Mouse (Mus musculus): ENCODE measurements around the gene Xpc.

Gene Xpc

DNA sequence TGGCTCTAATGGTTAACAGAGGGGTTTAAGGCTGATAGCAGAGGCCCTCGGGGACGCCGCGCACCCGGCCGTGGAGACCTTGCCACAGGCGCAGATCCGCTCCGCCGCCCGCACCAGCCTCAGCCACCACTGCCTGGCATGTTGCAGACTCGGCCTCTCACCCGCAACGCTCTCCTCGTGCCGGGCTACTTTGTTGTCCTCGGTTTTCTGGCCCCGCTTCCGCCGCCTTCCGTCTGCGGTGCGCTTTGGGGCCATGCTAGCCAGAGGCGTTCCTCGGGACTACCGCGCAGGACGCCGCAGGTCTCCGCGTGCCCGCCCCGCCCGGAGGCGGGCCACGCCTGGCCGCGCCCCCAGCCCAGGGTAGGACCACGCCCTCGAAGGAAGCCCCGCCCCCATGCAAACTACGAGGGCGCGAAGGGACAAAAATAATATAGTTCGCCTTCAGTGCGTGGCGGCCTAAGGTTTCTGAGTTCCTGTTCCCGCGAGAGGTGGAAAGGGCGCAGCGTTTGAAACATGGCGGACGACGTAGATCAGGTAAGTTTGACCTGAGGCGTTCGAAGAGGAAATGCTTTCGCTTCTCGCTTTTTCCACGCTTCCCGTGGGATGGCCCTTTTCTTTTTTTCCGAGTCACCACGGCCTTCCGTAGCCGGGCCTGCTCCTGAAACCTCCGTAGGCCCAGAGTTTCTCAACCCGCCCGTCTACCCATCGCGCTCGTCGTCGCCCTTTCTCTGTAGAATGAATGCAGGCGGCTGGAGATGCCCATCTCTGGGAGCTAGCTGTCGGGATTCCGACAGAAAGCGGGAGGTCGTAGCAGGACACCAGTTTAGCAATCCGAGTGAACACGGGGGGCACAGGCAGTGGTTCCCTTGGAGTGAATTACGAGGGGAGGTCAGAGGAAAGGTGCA lies at the start of gene Xpc, which contains the start of gene Lsm3:
TSS of gene Xpc (minus strand) at position 344 of the 905 bp plus-strand sequence.
TSS of gene Lsm3 (plus strand) at position 384 of the 905 bp plus-strand sequence.
- DNase-seq, result peak; percentile 96

DNA sequence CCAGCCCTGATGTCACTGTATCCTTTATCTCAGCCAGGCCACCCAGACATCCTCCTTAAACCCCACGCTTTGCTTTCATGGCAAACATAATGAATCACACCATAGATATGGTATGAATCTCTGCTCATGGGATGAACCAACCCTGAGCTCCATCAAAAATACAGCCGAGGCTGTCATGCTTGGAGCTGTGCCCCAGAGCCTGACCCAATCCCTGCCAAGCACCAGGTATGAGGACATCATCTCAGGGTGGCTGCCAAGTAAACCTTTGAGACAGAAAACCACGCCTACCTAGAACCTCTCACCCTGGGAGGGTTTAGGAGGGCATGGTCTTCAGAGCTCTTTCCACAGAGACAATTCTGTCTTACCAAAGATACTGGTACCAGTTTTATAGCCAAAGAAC lies 47.3 kb upstream of the Xpc start:
- DNase-seq, result no peak

DNA sequence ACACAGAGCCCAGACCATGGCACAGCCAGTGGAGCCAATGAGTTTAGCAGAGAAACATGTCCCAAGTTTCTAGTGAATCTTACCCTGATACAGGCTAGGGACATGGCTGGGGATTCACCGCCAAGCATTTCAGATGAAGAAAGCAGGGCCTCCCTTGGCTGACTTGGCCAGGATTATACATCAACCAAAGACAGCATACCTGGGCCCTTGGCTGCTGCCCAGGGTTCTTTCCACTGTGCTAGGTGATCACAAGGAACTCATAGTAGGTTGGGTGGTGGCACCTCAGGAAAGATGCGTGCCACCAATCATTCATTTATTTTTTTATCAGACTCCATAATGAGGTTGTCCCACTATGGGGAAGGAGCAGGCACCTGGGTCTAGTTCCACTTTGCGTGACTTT lies 44.5 kb upstream of the Xpc start:
- no peak for DNase-seq

DNA sequence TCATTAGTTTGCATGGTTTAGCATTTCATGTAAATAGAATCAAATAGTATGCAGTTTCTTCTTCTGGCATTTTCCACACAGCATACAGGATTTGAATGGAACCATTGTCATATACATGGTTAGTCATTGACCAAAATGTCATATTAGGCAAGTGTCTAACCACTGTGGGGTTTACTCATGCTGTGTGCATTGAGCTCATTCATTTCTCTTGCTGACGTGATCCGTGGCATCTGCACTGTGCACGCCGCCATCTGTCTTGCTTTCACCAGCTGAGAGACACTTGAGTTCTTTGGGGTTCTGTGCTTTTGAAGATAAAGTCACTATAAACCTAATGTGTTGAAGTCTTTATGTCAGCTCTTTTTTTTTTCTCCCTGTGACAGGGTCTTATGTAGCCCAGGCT lies 43.7 kb upstream of the Xpc start:
- DNase-seq, result no peak

- DNase-seq, result no peak
Measured at GRCm38 (mm10) chr6:91558565-91558964, 42.9 kb upstream of the Xpc start.

- no peak for DNase-seq
Measured at GRCm38 (mm10) chr6:91552693-91553092, 37.0 kb upstream of the Xpc start.

- DNase-seq, result no peak
Measured at GRCm38 (mm10) chr6:91551671-91552070, 36.0 kb upstream of the Xpc start.

DNA sequence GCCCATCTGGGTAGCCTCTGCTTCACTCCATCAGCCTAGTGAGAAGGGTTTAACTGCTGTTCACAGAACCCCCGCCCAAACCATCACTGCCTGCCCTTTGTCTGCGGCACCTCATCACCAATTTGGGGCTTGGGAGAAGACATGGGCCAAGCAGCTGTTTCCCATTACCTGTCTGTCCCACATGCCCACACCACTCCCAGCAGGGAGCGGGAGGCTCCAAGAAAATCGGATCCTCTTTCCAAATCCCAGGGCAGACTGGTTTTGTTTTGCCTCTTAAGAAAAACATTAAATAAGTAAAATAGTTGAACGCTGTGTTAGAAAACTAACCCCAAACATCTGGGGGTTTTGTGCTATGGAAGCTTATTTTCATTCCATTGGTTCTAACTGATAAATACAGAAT lies 33.9 kb upstream of the Xpc start:
- DNase-seq, result no peak

- DNase-seq, result no peak
Measured at GRCm38 (mm10) chr6:91547313-91547712, 31.6 kb upstream of the Xpc start.

DNA sequence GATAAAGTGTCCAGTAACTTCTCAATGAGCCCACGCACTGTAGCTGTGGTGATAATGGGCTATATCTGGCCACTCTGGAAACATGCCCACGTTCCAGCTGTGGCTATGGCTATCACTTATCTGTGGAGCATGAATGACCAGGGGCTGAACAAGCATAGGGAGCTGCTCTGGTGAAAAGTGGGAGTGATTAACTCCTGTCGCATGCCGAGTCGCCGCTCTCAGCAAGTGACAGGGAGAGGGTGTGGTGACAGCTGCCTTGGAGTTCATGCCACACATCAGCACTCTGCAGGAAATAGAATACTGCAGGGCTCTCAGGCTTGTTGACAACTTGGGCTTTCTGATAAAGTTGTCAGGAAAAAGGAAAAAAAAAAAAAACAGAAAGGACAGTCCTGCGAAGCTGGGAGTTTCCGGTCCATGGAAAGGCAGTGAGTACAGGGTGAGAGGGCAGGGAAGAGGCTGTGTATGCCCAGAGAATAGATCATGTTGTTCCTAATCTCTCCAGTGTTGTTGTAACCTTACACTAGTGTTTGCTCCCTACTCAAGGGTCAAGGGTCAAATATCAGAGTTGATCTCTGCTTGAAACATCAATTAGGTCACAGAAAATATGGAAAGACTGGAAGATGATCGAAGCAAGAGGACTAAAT lies 30.7 kb upstream of the Xpc start:
- no peak for DNase-seq

GRCm38 (mm10) chr6:91543056-91543455 lies 27.4 kb upstream of the Xpc start:
- no peak for DNase-seq

DNA sequence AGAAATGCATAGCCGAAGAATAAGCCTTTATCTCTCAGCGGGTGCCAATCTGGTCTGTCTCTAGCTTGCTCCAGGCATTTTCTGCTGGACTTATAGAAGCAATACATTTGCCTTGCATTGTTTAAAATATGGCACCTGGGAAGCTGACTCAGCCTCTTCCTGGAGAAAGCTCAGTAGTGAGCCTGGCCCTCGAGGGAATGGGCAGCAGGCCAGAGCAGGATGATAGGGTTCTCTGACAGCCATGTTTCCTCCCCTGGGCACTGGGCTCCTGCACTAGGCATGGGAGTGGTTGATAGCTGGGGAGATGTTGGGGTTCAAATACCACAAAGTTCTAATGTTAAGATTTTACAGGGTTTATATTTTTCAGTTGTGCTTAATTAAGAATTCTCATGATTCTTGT lies 25.6 kb upstream of the Xpc start:
- no peak for DNase-seq

DNA sequence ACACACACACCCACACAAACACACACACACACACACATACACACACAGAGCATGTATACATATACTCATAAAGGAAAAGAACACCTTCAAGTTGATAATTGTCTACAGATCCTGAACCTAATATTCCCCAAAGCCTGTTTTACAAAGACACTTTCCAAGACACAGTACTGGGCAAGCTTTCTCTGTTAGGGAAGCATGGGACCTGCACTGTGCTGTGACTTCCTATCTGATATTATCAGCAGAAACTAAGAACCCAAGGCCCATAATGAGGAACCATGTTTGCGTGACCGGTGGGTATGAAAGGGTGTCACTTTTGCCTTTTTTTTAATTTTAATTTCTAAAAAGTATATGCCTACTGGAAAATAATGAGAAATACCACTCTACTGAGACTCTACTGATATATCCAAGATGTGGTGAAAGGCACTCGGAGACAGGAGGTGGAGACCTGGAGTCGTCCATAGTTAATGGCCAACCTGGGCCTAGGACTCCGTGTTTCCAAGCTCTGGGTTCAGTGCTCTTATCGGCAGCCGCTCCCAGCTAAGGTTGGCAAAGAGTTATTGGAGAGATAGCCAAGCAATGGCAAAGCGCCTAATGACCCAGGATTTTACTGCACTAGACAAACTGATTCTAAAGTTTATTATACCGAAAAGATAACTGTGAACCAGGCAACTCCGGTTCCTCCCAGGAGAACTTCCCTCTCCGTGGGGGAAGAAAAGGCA lies 20.5 kb upstream of the Xpc start:
- no peak for DNase-seq

DNA sequence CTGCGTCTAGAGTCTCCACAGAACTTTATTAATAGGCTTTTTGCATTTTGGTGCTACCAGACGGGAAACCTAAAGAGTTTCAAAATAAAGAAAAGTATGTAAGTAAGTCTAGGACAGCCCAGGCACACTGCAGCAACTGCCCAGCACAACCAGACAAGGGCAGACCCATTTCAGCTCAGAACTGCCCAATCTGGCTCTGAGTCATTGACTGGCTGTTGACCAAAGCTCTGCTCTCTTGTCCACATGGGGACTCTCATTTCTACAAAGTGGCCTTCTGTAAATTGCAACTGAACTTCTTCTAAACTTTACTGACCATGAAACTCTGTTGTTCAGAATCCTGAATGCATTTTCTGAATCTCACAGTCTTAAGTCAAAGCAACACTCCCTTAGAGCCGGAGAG lies 19.5 kb upstream of the Xpc start:
- no peak for DNase-seq

- no peak for DNase-seq
Measured at GRCm38 (mm10) chr6:91534268-91534667, 18.6 kb upstream of the Xpc start.

GRCm38 (mm10) chr6:91533771-91534170 lies 18.1 kb upstream of the Xpc start:
- DNase-seq, result no peak

DNA sequence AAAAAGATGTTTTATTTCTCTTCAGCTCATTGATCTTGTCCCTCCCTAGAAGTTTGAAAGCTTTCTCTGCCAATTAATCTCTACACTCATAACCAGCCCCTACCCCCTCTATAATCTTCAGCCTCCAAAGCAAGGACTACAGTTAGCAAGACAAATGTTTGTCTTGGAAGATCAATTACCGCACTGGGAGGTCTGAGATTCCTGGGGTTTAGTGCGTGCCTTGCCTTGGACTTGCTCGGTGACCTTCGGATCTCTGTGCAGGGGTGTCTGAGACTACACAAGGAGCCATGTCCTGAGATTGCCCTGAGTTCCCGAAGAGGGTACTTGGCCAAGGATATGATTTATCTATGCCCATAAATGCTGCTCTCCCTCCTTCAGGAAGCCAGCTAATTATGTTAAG lies 17.7 kb upstream of the Xpc start:
- DNase-seq, result no peak

DNA sequence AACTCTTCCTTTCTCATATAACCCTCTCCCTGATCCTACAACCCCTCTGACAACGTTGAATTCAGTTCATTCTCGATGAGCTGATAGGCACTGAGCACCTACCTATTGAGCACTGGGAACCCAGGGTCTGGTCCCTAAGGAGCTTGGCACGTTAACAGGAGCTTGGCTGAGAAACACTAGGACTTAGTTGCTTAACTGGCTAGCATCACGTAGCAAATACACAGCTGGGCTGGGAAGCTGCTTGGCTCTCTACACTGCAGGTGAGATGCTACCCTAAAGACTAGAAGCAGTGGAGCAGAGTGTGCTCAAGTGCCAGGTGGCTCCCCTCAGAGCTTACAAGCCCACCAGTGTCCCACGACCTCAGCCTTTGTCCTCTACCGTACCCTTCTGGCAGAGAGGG lies 17.0 kb upstream of the Xpc start:
- DNase-seq, result no peak

- DNase-seq, result no peak
Measured at GRCm38 (mm10) chr6:91531276-91531675, 15.6 kb upstream of the Xpc start.

DNA sequence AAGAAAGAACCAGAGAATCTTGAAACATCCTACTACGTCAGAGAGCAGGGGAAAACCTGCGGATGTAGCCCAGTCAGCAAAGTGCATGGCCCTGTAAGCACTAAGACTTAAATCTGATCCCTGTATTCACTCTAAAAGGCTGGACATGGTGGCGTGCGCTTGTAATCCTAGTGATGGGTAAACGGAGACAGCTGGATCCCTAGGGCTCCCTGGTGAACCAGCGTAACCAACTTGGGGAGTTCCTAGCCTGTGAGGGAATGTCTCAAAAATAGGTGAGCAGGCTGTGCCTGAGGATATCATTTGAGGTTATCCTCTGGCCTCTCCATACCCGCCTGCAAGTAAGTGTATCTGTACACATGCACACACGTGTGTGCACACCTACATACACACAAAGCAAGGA lies 15.0 kb upstream of the Xpc start:
- no peak for DNase-seq

DNA sequence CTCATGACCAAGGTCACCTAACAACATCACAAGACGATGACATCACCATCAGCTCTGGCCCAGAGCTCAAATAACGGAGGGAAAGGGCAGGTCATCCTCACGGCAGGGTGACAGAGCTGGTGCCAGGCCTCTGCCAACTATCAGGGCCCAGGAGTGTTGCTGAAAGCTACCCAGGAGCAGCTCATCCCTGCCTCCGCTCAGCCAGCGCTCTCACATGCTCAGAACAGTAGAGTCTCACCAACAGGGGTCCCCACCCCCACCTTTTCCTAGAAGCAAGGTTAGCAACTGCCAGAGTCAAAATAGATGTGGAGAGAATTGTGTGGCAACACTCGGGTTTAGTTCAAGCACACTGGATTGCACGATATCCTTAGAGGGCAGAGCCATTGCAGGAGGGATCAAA lies 12.6 kb upstream of the Xpc start:
- DNase-seq, result no peak

DNA sequence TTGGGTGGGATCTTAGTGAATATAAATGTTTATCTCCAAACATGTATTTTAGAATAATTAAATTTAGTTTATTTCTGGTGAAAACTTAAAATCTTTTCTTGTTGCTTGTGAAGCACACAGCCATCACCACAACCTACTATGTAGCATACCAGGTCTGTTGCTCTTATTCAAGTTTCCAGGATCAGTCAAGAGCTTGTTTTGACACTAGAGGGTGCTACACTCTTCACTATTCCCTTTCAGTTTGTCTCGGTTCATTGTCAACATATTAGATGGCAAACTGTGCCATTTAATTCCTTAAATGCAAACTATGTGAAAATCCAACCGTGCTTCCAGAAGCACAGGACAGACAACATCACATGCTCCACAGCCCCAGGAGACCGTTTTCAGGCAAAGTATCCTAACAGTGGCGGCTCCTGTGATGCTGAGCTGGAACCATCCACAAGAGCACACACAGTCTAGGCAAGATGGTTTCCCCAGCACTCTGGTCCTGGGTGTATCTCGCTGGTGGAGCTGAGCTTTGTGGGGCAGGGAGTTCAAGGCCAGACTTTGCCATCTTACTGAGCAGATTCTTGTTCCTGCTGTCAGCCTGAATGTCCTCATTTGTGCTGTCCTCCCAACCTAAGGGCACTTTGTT lies 11.7 kb upstream of the Xpc start:
- no peak for DNase-seq

DNA sequence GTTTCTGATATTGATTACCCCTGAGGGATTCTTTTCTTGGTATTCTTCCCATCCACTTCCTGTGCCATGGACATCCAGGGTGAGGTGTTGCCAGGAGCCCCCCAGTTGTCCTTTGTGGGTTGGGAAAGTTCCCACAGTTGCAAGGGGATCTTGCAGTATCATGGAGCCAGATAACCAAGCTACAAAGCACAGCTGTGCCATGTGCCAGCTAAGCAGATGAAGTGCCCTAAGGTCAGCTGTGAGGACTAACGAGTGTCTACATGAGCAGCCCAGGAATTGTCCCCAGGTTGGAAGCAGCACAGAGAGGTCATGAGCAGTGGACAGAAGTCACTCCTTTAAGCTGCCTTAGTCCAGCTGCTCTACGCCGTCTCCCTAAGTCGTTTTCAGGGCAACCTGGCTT lies 9.9 kb upstream of the Xpc start:
- DNase-seq, result no peak
